Mouse (Mus musculus): ENCODE results near the gene Cptp.

The Cptp gene

DNA sequence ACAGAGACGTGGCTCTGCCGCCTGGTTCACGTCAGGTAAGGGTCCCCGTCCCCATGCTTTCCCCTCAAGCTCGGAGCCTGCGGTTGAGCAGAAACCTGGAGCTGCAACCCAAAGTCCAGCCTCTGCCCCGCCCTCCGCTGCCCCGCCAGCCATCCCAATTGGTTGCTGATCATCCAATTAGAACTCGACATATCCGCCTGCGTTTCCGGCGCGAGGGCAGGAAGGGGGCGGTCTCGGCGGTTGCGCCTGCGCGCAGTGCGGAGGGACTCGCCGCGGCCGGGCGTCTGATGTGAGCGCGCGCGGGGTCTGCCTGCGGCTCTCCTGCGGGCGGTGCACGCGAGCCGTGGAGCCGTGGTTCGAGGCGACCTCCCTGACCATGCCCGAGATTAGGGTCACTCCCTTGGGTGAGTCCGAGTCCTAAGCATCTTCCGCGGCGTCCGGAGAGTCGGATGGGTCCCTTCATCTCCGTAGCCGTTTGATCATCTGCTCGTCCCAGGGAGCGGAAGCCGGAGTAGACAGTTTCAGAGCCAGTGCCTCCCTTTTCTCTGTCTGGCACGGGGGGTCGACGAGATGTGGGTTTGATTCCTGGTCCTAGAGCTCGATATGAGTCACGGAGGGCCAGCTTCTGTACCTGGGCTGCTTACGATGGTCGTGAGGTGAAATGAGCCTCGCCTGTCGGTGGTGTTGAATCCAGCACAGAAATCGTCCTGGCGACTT lies at the start of gene Cptp, which contains the start of gene Ints11:
Gene Cptp, minus strand, starts transcription at position 124 of the 717 bp plus-strand sequence.
Gene Ints11, plus strand, starts transcription at position 230 of the 717 bp plus-strand sequence.
- peak; percentile 95 to 96 for DNase-seq

GRCm38 (mm10) chr4:155908751-155909150 lies 39.5 kb upstream of the Cptp start:
- DNase-seq, result peak in 1 of 2 experiments; percentile 4

DNA sequence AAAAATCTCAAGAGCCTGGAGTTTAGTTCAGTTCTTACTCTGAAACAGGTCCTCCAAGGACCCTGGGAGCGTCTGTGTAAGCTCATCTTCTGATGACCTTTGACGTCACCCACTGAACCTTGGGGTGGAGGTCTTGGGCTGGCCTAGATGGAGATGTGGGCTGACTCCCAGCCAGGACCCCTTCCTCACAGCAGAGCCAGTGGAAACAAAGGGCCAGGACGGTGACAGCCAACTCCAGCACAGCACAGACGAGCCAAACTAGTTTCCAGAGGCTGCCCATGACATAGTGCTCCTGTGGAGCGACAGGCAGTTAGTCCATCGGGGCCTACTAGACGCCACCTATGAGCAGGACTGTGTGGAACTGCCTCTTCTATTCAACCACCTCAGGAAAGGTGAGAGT lies 39.0 kb upstream of the Cptp start:
- peak in 1 of 2 experiments; percentile 3 for DNase-seq

GRCm38 (mm10) chr4:155907003-155907402 lies 37.8 kb upstream of the Cptp start:
- no peak for DNase-seq

- no peak for DNase-seq
These were observed 36.9 kb upstream of the Cptp start for GRCm38 (mm10) chr4:155906125-155906524.

- DNase-seq, result peak in 1 of 2 experiments; percentile 1
These were observed 36.4 kb upstream of the Cptp start for GRCm38 (mm10) chr4:155905634-155906033.

DNA sequence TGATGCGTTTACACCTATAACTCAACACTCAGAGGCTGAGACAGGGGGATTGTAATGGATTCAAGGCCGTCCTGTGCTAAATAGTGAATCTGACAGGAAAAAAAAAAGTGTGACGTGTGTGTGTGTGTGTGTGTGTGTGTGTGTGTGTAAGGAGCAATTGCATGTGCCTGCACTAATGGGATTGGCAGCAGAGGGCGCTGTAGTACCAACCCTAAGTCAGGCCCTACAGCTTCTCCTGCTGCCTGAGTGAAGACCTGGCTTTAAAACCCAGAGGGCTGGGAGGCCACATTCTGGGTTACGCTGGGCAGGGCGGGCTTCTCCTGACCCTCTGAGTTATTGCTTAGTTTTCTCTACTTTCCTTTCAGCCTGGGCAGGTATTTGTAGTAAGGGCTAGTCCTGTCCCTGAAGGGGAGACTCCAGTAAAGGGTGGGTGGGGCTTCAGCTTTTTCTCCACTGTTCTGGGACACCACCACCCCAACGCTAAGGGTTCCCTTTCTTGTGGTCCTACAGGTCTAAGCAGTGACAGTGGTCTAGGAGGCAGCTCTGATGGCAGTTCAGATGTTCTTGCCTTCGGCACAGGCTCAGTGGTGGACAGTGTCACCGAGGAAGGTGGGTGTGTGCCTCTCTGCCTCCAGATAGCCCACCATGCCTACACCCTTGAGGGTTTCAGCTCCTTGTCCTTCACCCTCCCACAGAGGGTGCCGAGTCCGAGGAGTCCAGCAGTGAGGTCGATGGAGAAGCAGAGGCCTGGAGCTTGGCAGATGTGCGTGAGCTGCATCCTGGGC lies 35.3 kb upstream of the Cptp start:
- peak; percentile 35 to 36 for DNase-seq

GRCm38 (mm10) chr4:155903246-155903645 lies 34.0 kb upstream of the Cptp start:
- peak; percentile 1 for DNase-seq

DNA sequence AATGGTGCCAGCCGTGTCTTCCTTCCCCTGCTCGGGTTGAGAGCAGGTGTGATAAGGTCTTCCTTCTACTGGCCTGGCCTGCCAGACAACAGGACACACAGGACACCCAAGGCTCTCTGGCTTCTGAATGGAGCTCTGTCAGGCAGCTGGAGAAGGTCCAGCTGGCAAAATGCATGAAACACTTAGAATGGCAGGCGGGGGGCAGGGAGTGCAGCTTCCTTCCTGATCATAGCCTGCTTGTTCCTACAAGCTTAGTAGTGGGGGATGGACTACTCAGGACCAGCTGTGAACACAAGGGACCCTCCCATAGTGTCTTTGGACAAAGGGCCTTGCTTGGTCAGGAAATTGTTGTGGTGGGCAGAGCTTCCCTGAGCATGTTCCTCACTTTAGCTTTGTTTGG lies 32.0 kb upstream of the Cptp start:
- peak in 1 of 2 experiments; percentile 38 for DNase-seq

- peak in 1 of 2 experiments; percentile 4 for DNase-seq
These were observed 30.1 kb upstream of the Cptp start for GRCm38 (mm10) chr4:155899355-155899754.

GRCm38 (mm10) chr4:155898318-155898717 lies 29.1 kb upstream of the Cptp start:
- peak in 1 of 2 experiments; percentile 2 for DNase-seq

DNA sequence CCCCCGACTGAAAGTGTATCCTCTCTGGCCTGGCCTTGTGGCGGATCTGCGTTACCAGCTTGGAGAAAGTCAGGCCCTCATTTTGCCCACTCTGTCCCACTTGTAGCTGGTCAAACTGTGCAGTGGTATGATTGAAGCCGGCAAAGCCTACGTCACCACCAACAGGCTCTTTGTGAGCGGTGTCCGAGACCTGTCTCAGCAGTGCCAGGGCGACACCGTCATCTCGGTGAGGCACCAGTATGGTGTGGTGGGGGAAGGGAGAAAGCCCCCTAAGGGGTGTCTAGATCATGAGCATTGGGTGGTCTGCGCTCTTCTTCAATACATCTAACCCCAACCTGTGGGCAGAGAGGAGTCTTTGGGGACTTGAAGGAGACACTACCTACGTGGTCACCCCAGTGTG lies 27.2 kb upstream of the Cptp start:
- no peak for DNase-seq

GRCm38 (mm10) chr4:155895826-155896225 lies 26.6 kb upstream of the Cptp start:
- no peak for DNase-seq

DNA sequence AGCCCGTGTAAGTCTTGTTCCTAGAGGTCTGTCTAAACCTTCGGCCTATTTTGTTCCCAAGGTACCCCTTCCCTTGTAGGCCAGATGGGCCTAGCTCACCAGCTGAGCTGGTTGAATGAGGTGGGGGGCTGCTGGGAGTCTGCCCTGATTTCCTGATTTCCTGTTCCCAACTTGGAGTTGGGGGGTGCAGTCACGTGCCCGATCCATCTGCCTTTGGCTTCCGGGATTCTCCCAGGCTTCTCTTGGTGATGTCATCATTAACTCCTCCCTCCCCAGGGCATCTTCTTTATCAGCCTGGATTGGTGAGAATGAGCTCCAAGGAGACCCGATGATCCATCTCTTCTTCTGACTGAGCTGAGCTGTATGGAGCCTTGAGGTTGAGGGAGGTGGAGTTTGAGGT lies 26.0 kb upstream of the Cptp start:
- peak; percentile 83 to 84 for DNase-seq

GRCm38 (mm10) chr4:155894311-155894881 lies 25.2 kb upstream of the Cptp start:
- peak in 1 of 2 experiments; percentile 49 for DNase-seq

- no peak for DNase-seq
These were observed 24.0 kb upstream of the Cptp start for GRCm38 (mm10) chr4:155893212-155893690.

- DNase-seq, result peak in 1 of 2 experiments; percentile 43
These were observed 23.4 kb upstream of the Cptp start for GRCm38 (mm10) chr4:155892438-155893211.

- DNase-seq, result peak; percentile 82 to 91
These were observed 22.8 kb upstream of the Cptp start for GRCm38 (mm10) chr4:155892017-155892416.

DNA sequence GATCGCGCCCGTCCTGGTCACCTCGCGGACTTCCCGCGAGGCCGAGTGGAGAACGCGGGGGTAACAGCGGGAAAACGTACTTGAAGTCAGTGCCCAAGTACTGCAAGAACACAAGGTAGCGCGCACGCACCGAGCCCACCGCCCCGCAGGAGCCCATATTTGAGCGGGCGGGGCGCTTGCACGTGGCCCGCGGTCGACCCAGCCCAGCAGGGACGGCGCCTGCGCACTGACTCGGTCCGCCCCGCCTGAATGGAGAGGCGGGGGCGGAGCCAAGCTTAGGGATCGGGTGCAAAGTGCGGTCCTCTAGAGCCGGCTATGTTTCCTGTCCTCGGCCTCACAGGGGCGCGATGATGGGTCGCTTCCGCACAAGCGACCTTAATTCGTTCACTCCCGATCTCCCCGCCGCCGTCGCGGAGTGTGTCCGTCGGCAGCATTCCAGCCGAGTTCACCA lies 22.3 kb upstream of the Cptp start, which contains the start of the genes Pusl1 and Acap3:
Gene Pusl1, minus strand, starts transcription at position 231 of the 451 bp plus-strand sequence.
Gene Acap3, plus strand, starts transcription at position 272 of the 451 bp plus-strand sequence.
- peak; percentile 98 for DNase-seq

GRCm38 (mm10) chr4:155891011-155891471 lies 21.8 kb upstream of the Cptp start:
- peak in 1 of 2 experiments; percentile 28 for DNase-seq

DNA sequence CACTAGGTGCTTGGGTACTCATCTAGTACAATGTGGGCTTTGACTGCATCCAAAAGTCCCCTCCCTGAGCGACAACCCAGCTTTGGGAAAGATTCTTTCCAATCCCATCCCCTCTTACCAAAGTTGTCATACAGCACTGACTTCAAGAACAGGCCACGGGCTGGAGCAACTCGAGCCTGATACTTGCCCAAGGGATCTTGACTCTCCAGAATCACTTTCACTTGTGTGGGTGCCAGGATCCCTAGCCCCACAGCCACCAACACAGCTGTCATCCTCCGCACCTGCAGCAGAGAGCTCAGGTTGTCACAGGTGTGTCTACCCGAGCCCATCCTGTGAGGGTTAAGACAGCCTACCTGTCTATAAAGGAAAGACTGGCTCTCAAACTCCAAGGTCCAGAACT lies 20.1 kb upstream of the Cptp start:
- DNase-seq, result no peak

DNA sequence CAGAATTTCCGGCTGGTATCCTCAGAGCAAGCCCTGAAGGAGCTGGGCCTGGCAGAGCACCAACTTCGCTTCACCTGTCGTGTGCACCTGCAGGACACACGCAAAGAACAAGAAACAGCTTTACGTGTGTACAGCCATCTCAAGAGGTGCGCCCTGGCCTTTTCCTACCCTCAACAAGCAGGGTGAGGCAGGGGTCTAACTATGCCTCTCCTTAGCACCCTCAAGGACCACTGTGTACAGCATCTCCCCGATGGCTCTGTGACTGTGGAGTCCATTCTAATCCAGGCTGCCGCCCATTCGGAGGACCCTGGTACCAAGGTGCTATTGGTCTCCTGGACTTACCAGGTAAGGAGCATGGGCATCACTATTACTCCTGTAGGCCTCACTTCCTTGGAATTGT lies 18.9 kb upstream of the Cptp start:
- no peak for DNase-seq
